Mouse (Mus musculus) gastrocnemius, postnatal 36 days (tissue): Measurements from ENCODE around the gene Bmpr1b. TPM values are rescaled to one million over a fixed set of nuclear protein-coding genes. Genes with fewer than 3 reads are reported as not detected.

Experiments
- DNase-seq, 2 experiments: peaks; one replicate each; pipeline ENCODE4 v3.0.0; 2022
- intact Hi-C: fragments of 180-260 bp; cut with DNase I; formaldehyde crosslinking; loops from one replicate; pipeline ENCODE4 v1.15.1; 2025
- total RNA-seq, 2 experiments: library from RNA; stranded (reverse); gene quantifications; 2 replicates each; pipeline ENCODE4 v1.2.3; 2021

The Bmpr1b gene
- total RNA-seq, 2 experiments from 2014 or later, result 1.8 to 4.0 TPM

GRCm38 (mm10) chr3:142114762-142115316, 54.4 kb downstream of the Bmpr1b start:
- no peak for DNase-seq
- intact Hi-C loops, result no loop called here

- DNase-seq, result no peak
- intact Hi-C loops, result no loop called here
These were observed 55.0 kb downstream of the Bmpr1b start for GRCm38 (mm10) chr3:142114190-142114589.

GRCm38 (mm10) chr3:142113208-142113607, 56.0 kb downstream of the Bmpr1b start:
- intact Hi-C loops, result no loop called here
- DNase-seq, result no peak

GRCm38 (mm10) chr3:142106227-142106626, 63.0 kb downstream of the Bmpr1b start:
- DNase-seq, result no peak
- intact Hi-C loops, result no loop called here

- intact Hi-C loops, result no loop called here
- DNase-seq, result no peak
These were observed 65.0 kb downstream of the Bmpr1b start for GRCm38 (mm10) chr3:142104027-142104805.

- intact Hi-C loops, result no loop called here
- DNase-seq, result no peak
These were observed 65.6 kb downstream of the Bmpr1b start for GRCm38 (mm10) chr3:142103622-142104021.

- no peak for DNase-seq
- intact Hi-C loops, result no loop called here
These were observed 70.1 kb downstream of the Bmpr1b start for GRCm38 (mm10) chr3:142099151-142099550.

- intact Hi-C loops, result no loop called here
- no peak for DNase-seq
These were observed 75.2 kb downstream of the Bmpr1b start for GRCm38 (mm10) chr3:142094049-142094448.

GRCm38 (mm10) chr3:142089684-142090083, 79.5 kb downstream of the Bmpr1b start:
- intact Hi-C loops, result no loop called here
- DNase-seq, result no peak

GRCm38 (mm10) chr3:142085938-142086337, 83.3 kb downstream of the Bmpr1b start:
- no peak for DNase-seq
- intact Hi-C loops, result no loop called here

GRCm38 (mm10) chr3:142084091-142084490, 85.1 kb downstream of the Bmpr1b start:
- intact Hi-C loops, result no loop called here
- no peak for DNase-seq

- intact Hi-C loops, result no loop called here
- DNase-seq, result no peak
These were observed 91.4 kb downstream of the Bmpr1b start for GRCm38 (mm10) chr3:142077723-142078302.

GRCm38 (mm10) chr3:142071601-142072000, 97.6 kb downstream of the Bmpr1b start:
- no peak for DNase-seq
- intact Hi-C loops, result no loop called here

- intact Hi-C loops, result no loop called here
- DNase-seq, result no peak
These were observed 102.4 kb downstream of the Bmpr1b start for GRCm38 (mm10) chr3:142066792-142067346.

GRCm38 (mm10) chr3:142065111-142065510, 104.1 kb downstream of the Bmpr1b start:
- no peak for DNase-seq
- intact Hi-C loops, result no loop called here

- intact Hi-C loops, result no loop called here
- DNase-seq, result peak in 1 of 2 experiments; percentile 6
These were observed 105.5 kb downstream of the Bmpr1b start for GRCm38 (mm10) chr3:142063536-142064226.

- no peak for DNase-seq
- intact Hi-C loops, result no loop called here
These were observed 108.0 kb downstream of the Bmpr1b start for GRCm38 (mm10) chr3:142061267-142061666.

GRCm38 (mm10) chr3:142059890-142060289, 109.3 kb downstream of the Bmpr1b start:
- intact Hi-C loops, result no loop called here
- DNase-seq, result no peak

- intact Hi-C loops, result no loop called here
- DNase-seq, result no peak
These were observed 118.5 kb downstream of the Bmpr1b start for GRCm38 (mm10) chr3:142050681-142051080.

GRCm38 (mm10) chr3:142049610-142050009, 119.6 kb downstream of the Bmpr1b start:
- intact Hi-C loops, result loop anchor here (10.0 kb wide), 2 partner anchors 115 to 165 kb away; partner anchors contain the start of gene Bmpr1b
- DNase-seq, result no peak

GRCm38 (mm10) chr3:142049093-142049492, 120.1 kb downstream of the Bmpr1b start:
- no peak for DNase-seq
- intact Hi-C loops, result loop anchor here (10.0 kb wide), 2 partner anchors 116 to 164 kb away; partner anchors contain the start of gene Bmpr1b
